Mouse (Mus musculus): ENCODE results near the gene Caprin2.

Gene Caprin2

DNA sequence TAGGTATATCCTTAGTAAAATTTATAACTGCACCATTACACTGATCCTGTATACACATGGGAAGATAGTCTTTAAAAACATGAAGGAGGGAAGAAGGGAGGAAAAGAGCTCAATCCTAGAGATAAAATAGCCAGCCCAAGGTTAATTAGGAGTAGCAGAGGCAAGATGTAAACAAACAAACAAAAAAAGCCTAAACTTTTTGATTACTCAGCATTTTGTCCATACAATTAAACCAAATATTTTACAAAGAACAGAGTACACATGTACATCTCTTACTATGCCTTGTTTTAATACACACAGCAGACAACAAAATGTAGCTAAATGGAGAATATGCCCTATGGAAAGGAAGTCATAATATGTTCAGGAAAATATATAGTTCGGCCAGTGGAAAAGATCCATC is 54.3 kb downstream of the Caprin2 start:
- no peak for DNase-seq (ENCODE audit: extremely low spot score, low read depth, low spot score)

GRCm38 (mm10) chr6:148838460-148838859 is 57.6 kb downstream of the Caprin2 start:
- no peak for DNase-seq (ENCODE audit: extremely low spot score, low read depth, low spot score)

GRCm38 (mm10) chr6:148831728-148832121 is 64.3 kb downstream of the Caprin2 start:
- DNase-seq (ENCODE audit: extremely low spot score, low read depth, low spot score) = no peak

DNA sequence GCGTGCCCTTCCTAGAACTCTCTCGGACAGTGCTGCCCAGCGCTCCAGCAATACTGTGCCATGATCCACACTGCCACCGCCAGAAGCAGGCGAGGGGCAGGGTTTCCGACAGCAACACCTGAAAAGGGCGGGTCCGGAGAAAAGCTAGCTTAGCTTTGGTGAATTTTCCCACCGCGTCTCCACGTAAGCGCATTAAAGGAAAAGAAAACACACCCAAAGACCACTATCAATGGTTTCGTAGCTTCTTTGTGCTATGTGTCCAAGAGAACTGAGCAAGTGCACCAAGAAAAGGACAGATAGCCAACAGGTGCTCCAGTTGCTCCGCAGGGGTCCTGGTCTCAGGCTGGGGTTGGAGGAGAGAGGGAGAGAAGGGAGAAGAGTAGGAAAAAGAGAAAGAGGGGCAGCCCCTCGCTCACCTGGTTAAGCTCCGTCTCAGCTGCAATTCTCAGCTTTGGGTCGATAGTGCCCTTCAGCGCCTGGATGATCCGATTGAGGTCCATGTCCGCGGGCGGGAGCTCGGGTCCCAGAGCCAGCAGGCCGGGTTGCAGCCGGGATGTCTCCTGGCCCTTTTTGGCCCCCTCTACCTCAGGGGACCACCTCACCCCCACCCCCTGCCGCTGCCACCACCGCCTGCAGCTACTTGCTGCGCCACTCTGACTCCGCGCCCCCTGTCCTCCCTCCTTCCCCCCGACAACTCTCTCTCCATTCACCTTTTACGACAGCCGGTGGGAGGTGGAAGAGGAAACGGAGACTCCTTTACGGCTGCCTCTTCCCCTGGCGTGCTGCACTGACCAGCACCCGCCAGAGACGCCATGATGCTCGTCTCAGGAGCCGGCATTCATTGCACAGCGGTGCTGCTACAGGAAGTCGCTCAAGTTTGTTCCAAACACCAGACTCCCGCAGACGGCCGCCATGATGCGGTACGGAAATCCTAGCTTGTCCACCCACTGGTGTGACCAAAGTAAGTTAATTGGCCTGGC is 65.0 kb downstream of the Caprin2 start, which contains the start of gene Ipo8:
TSS of gene Ipo8 (minus strand) at position 720 of the 980 bp plus-strand sequence.
- peak; percentile 86 for DNase-seq (ENCODE audit: extremely low spot score, low read depth, low spot score)

GRCm38 (mm10) chr6:148830355-148830747 is 65.7 kb downstream of the Caprin2 start:
- DNase-seq (ENCODE audit: extremely low spot score, low read depth, low spot score) = no peak

DNA sequence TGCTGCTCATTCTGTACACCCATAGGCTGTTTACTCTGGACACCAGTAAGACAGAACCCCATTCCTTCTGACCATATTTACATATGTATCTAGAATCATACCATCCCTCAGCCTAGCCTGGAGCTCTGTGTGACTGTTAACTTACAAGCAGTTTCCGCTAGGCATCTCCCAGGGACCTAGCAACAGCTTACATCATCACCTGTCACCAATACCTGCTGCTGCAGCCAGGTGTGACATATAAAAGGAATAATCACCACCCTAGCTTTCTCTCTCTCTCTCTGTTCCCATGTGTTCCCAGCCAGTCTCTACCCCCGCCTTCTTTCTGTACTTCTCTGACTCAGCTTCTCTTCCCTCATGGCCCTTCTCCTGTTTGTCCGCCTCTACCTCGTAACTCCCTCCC is 69.9 kb downstream of the Caprin2 start:
- DNase-seq (ENCODE audit: extremely low spot score, low read depth, low spot score) = no peak

DNA sequence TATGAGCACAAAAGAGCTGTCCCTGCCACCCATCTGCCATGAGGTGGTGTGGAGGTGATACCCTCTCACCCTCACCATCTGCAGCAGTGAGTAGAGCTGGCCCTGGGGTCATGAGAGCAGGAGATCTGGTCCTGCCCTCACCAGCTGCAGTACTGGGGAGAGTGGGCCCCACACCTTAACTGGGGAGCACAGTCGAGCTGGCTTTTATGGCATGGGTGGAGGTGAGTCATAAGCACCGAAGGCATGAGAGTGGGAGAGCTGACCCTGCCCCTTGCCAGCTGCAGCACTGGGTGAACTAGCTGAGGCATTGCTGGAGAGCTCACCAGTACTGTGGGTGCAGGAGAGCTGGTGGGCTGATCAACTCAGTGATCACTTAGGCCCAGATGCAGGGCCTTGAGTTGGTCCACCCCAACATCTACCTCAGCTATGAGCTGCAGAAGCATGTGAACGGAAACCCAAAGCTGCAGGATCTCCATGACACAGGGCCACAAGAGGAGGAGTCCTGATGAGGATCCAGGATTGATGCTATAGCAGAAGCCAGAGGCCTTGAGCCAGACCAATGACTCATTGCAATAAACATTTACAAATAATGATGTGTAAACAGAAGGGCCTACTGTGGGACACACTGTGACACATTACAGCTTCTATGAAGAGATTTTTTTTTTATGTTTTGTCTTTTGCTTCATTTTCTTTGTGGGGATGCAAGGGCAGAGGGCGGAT is 77.3 kb downstream of the Caprin2 start:
- no peak for DNase-seq (ENCODE audit: extremely low spot score, low read depth, low spot score)

GRCm38 (mm10) chr6:148816751-148817150 is 79.3 kb downstream of the Caprin2 start:
- no peak for DNase-seq (ENCODE audit: extremely low spot score, low read depth, low spot score)

GRCm38 (mm10) chr6:148811117-148811516 is 84.9 kb downstream of the Caprin2 start:
- DNase-seq (ENCODE audit: extremely low spot score, low read depth, low spot score) = no peak

- DNase-seq (ENCODE audit: extremely low spot score, low read depth, low spot score) = no peak
These were observed 96.3 kb downstream of the Caprin2 start for GRCm38 (mm10) chr6:148799773-148800172.

DNA sequence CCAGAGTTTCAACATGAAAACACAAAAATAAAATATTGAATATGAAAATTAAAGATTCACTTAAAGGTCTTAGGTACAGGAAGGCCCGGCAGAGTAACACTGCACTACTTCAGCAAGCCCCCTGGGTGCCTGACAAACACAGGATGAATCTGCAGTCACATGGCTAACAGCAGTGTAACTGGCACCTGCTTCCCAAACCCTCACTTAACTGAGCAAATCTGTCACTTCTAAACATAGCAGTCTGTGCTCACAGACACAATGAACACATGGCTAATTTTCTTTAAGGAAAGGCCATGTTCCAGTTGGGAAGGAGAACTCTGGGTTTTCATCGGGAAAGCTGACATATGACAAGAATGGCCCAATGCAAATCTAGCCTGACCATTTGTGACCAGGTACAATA is 100.9 kb downstream of the Caprin2 start:
- no peak for DNase-seq (ENCODE audit: extremely low spot score, low read depth, low spot score)
